Mouse (Mus musculus): ENCODE measurements around the gene Aire.

Gene Aire

GRCm38 (mm10) chr10:78043406-78043836 lies at the start of gene Aire:
Gene Aire, minus strand, starts transcription at chr10:78043610.
- TF ChIP-seq GATA4 (IDR thresholded peaks at IDR 0.05; ENCODE audit: insufficient replicate concordance, low read length), result no peak

- TF ChIP-seq GATA4 (IDR thresholded peaks at IDR 0.05; ENCODE audit: insufficient replicate concordance, low read length), result no peak
These were observed 49.3 kb upstream of the Aire start for GRCm38 (mm10) chr10:78092725-78093029.

- TF ChIP-seq GATA4 (IDR thresholded peaks at IDR 0.05; ENCODE audit: insufficient replicate concordance, low read length), result no peak
These were observed 48.7 kb upstream of the Aire start for GRCm38 (mm10) chr10:78091865-78092724.

- no peak for TF ChIP-seq GATA4 (IDR thresholded peaks at IDR 0.05; ENCODE audit: insufficient replicate concordance, low read length)
These were observed 47.5 kb upstream of the Aire start for GRCm38 (mm10) chr10:78090706-78091491.

- no peak for TF ChIP-seq GATA4 (IDR thresholded peaks at IDR 0.05; ENCODE audit: insufficient replicate concordance, low read length)
These were observed 46.8 kb upstream of the Aire start for GRCm38 (mm10) chr10:78090246-78090645.

GRCm38 (mm10) chr10:78087101-78087511 lies 43.7 kb upstream of the Aire start:
- no peak for TF ChIP-seq GATA4 (IDR thresholded peaks at IDR 0.05; ENCODE audit: insufficient replicate concordance, low read length)

- no peak for TF ChIP-seq GATA4 (IDR thresholded peaks at IDR 0.05; ENCODE audit: insufficient replicate concordance, low read length)
These were observed 43.1 kb upstream of the Aire start for GRCm38 (mm10) chr10:78086444-78087061.

GRCm38 (mm10) chr10:78085711-78086110 lies 42.3 kb upstream of the Aire start:
- TF ChIP-seq GATA4 (IDR thresholded peaks at IDR 0.05; ENCODE audit: insufficient replicate concordance, low read length), result no peak

GRCm38 (mm10) chr10:78084073-78084472 lies 40.7 kb upstream of the Aire start:
- no peak for TF ChIP-seq GATA4 (IDR thresholded peaks at IDR 0.05; ENCODE audit: insufficient replicate concordance, low read length)

GRCm38 (mm10) chr10:78079955-78080591 lies 36.7 kb upstream of the Aire start:
- no peak for TF ChIP-seq GATA4 (IDR thresholded peaks at IDR 0.05; ENCODE audit: insufficient replicate concordance, low read length)

- TF ChIP-seq GATA4 (IDR thresholded peaks at IDR 0.05; ENCODE audit: insufficient replicate concordance, low read length), result no peak
These were observed 34.9 kb upstream of the Aire start for GRCm38 (mm10) chr10:78078276-78078675.

- TF ChIP-seq GATA4 (IDR thresholded peaks at IDR 0.05; ENCODE audit: insufficient replicate concordance, low read length), result no peak
These were observed 34.5 kb upstream of the Aire start for GRCm38 (mm10) chr10:78077862-78078261.

- TF ChIP-seq GATA4 (IDR thresholded peaks at IDR 0.05; ENCODE audit: insufficient replicate concordance, low read length), result no peak
These were observed 31.6 kb upstream of the Aire start for GRCm38 (mm10) chr10:78074977-78075376.

GRCm38 (mm10) chr10:78074151-78074550 lies 30.7 kb upstream of the Aire start:
- no peak for TF ChIP-seq GATA4 (IDR thresholded peaks at IDR 0.05; ENCODE audit: insufficient replicate concordance, low read length)
